Mouse (Mus musculus): ENCODE data around the gene Taar3. TPM values are rescaled to one million over a fixed set of nuclear protein-coding genes. Genes with fewer than 3 reads are reported as not detected.

Gene Taar3
- not detected in 2 replicates for polyA plus RNA-seq (2015; fragmentation: Nextera tagmentation; extraction: Ambion mirVana)

DNA sequence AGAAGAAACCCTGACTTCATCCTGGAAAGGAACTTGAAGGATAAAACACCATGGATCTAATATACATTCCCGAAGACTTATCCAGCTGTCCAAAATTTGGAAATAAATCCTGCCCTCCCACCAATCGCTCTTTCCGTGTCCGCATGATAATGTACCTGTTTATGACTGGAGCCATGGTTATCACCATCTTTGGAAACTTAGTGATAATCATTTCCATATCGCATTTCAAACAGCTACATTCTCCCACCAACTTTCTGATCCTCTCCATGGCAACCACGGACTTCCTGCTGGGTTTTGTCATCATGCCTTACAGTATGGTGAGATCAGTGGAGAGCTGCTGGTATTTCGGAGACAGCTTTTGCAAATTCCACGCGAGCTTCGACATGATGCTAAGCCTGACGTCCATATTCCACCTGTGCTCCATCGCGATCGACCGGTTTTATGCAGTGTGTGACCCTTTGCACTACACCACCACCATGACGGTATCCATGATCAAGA, at the start of gene Taar3:
Gene Taar3 (plus strand): TSS at position 51 of the 498 bp plus-strand sequence.
- Histone ChIP-seq H3K4me3 (replicated peaks; ENCODE audit: low read length) (no peak within 1 kb of the TSS), H3K27me3 (ENCODE audit: control insufficient read depth, insufficient read depth, low read length) (no peaks in the 10 kb centered on the region), H3K36me3 (ENCODE audit: control insufficient read depth, insufficient read depth, low read length) (no peaks in the 10 kb centered on the region), H3K4me2 (ENCODE audit: low read depth, low read length) (no peak within 1 kb of the TSS), H3K9ac (ENCODE audit: low read length) (no peak within 1 kb of the TSS), H3K4me1 (ENCODE audit: control insufficient read depth, insufficient read depth, low read length) (no peaks in the 10 kb centered on the region), H3K9me3 (replicated peaks; ENCODE audit: control insufficient read depth, low read length) (no peaks in the 10 kb centered on the region), H3K27ac (ENCODE audit: low read length) (no peak within 1 kb of the TSS)
- WGBS = 86% methylated on average over 16 of the region's 16 CpGs
- no peak for ATAC-seq (ENCODE audit: insufficient read depth, low FRiP score)

- no peak for ATAC-seq (ENCODE audit: insufficient read depth, low FRiP score)
- Histone ChIP-seq H3K27me3 (ENCODE audit: control insufficient read depth, insufficient read depth, low read length) (no peaks in the 10 kb centered on the region), H3K9ac (ENCODE audit: low read length) (no peak overlapping the region), H3K4me2 (ENCODE audit: low read depth, low read length) (no peak overlapping the region), H3K27ac (ENCODE audit: low read length) (no peak overlapping the region), H3K9me3 (replicated peaks; ENCODE audit: control insufficient read depth, low read length) (no peaks in the 10 kb centered on the region), H3K4me3 (replicated peaks; ENCODE audit: low read length) (no peak overlapping the region), H3K4me1 (ENCODE audit: control insufficient read depth, insufficient read depth, low read length) (no peaks in the 10 kb centered on the region), H3K36me3 (ENCODE audit: control insufficient read depth, insufficient read depth, low read length) (no peaks in the 10 kb centered on the region)
- WGBS = 90% methylated on average over 3 of the region's 3 CpGs
Observed at GRCm38 (mm10) chr10:23901119-23901518, 48.2 kb upstream of the Taar3 start.

DNA sequence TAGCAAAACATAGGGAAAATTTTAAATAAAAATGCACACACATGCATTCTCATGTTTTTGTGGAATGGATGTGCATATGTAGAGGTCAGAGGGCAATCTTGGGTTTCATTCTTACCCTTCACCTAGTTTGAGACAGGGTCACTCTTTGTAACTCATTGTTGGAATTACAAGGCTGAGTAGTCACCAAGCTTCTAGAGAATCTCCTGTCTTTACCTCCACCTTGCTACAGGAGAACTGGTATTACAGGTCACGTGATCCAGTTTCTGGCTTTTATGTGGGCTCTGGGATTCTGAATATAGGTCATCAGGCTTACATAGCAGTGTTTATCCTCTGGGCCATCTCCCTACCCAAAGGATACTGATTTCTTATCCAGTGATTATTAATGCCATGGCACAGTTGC, 43.7 kb upstream of the Taar3 start:
- Histone ChIP-seq H3K9me3 (replicated peaks; ENCODE audit: control insufficient read depth, low read length) (no peaks in the 10 kb centered on the region), H3K4me3 (replicated peaks; ENCODE audit: low read length) (no peak overlapping the region), H3K9ac (ENCODE audit: low read length) (no peak overlapping the region), H3K4me2 (ENCODE audit: low read depth, low read length) (no peak overlapping the region), H3K27ac (ENCODE audit: low read length) (no peak overlapping the region), H3K4me1 (ENCODE audit: control insufficient read depth, insufficient read depth, low read length) (no peaks in the 10 kb centered on the region), H3K36me3 (ENCODE audit: control insufficient read depth, insufficient read depth, low read length) (no peaks in the 10 kb centered on the region), H3K27me3 (ENCODE audit: control insufficient read depth, insufficient read depth, low read length) (no peaks in the 10 kb centered on the region)
- ATAC-seq (ENCODE audit: insufficient read depth, low FRiP score) = no peak
- WGBS = 77% methylated on average over 1 of the region's 1 CpGs

- no peak within 1 kb of the TSS for H3K4me3 ChIP-seq (replicated peaks; ENCODE audit: low read length)
- no peaks in the 10 kb centered on the region for H3K27me3 ChIP-seq (ENCODE audit: control insufficient read depth, insufficient read depth, low read length)
- H3K9ac ChIP-seq (ENCODE audit: low read length) = no peak within 1 kb of the TSS
- no peaks in the 10 kb centered on the region for H3K9me3 ChIP-seq (replicated peaks; ENCODE audit: control insufficient read depth, low read length)
- H3K27ac ChIP-seq (ENCODE audit: low read length) = no peak within 1 kb of the TSS
- no peaks in the 10 kb centered on the region for H3K36me3 ChIP-seq (ENCODE audit: control insufficient read depth, insufficient read depth, low read length)
- H3K4me2 ChIP-seq (ENCODE audit: low read depth, low read length) = no peak within 1 kb of the TSS
- 84% methylated on average over 4 of the region's 4 CpGs for WGBS
- no peaks in the 10 kb centered on the region for H3K4me1 ChIP-seq (ENCODE audit: control insufficient read depth, insufficient read depth, low read length)
- ATAC-seq (ENCODE audit: insufficient read depth, low FRiP score) = no peak
Observed at GRCm38 (mm10) chr10:23920056-23920455, 29.3 kb upstream of the Taar3 start, which contains the start of gene Taar1. Gene Taar1 (plus strand): TSS chr10:23920356.

GRCm38 (mm10) chr10:23922468-23922867, 26.9 kb upstream of the Taar3 start:
- Histone ChIP-seq H3K9ac (ENCODE audit: low read length) (no peak overlapping the region), H3K27me3 (ENCODE audit: control insufficient read depth, insufficient read depth, low read length) (no peaks in the 10 kb centered on the region), H3K4me3 (replicated peaks; ENCODE audit: low read length) (no peak overlapping the region), H3K4me1 (ENCODE audit: control insufficient read depth, insufficient read depth, low read length) (no peaks in the 10 kb centered on the region), H3K27ac (ENCODE audit: low read length) (no peak overlapping the region), H3K36me3 (ENCODE audit: control insufficient read depth, insufficient read depth, low read length) (no peaks in the 10 kb centered on the region), H3K9me3 (replicated peaks; ENCODE audit: control insufficient read depth, low read length) (no peaks in the 10 kb centered on the region), H3K4me2 (ENCODE audit: low read depth, low read length) (no peak overlapping the region)
- no peak for ATAC-seq (ENCODE audit: insufficient read depth, low FRiP score)
- 45% methylated on average over 3 of the region's 3 CpGs for WGBS

- H3K9me3 ChIP-seq (replicated peaks; ENCODE audit: control insufficient read depth, low read length) = no peaks in the 10 kb centered on the region
- H3K9ac ChIP-seq (ENCODE audit: low read length) = no peak overlapping the region
- H3K36me3 ChIP-seq (ENCODE audit: control insufficient read depth, insufficient read depth, low read length) = no peaks in the 10 kb centered on the region
- no peak overlapping the region for H3K27ac ChIP-seq (ENCODE audit: low read length)
- no peaks in the 10 kb centered on the region for H3K27me3 ChIP-seq (ENCODE audit: control insufficient read depth, insufficient read depth, low read length)
- no peak for ATAC-seq (ENCODE audit: insufficient read depth, low FRiP score)
- 87% methylated on average over 2 of the region's 2 CpGs for WGBS
- no peak overlapping the region for H3K4me3 ChIP-seq (replicated peaks; ENCODE audit: low read length)
- H3K4me1 ChIP-seq (ENCODE audit: control insufficient read depth, insufficient read depth, low read length) = no peaks in the 10 kb centered on the region
- no peak overlapping the region for H3K4me2 ChIP-seq (ENCODE audit: low read depth, low read length)
Observed at GRCm38 (mm10) chr10:23923941-23924340, 25.4 kb upstream of the Taar3 start.

DNA sequence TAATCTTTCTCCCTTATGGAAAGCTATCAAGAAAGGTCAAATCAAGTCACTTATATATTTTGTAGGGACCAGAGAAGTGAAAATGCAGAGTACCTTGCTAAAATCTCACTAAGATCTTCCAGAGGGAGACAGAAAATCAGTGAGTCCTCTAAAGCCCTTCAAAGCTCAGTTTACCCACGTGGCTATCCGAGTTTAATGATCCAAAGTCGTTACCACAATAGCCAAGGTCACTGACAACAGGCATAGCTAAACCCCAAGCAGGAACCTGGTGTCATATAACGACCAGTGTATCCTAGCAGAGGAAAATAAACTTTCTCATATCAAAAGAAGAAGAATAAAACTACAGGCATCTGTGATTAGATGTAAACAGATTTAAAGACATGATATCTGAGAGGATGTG, 11.7 kb upstream of the Taar3 start:
- Histone ChIP-seq H3K27me3 (ENCODE audit: control insufficient read depth, insufficient read depth, low read length) (no peaks in the 10 kb centered on the region), H3K9ac (ENCODE audit: low read length) (no peak overlapping the region), H3K4me1 (ENCODE audit: control insufficient read depth, insufficient read depth, low read length) (no peaks in the 10 kb centered on the region), H3K27ac (ENCODE audit: low read length) (no peak overlapping the region), H3K4me2 (ENCODE audit: low read depth, low read length) (no peak overlapping the region), H3K4me3 (replicated peaks; ENCODE audit: low read length) (no peak overlapping the region), H3K9me3 (replicated peaks; ENCODE audit: control insufficient read depth, low read length) (no peaks in the 10 kb centered on the region), H3K36me3 (ENCODE audit: control insufficient read depth, insufficient read depth, low read length) (no peaks in the 10 kb centered on the region)
- no peak for ATAC-seq (ENCODE audit: insufficient read depth, low FRiP score)
- WGBS = 43% methylated on average over 4 of the region's 4 CpGs

- H3K9me3 ChIP-seq (replicated peaks; ENCODE audit: control insufficient read depth, low read length) = no peaks in the 10 kb centered on the region
- H3K4me1 ChIP-seq (ENCODE audit: control insufficient read depth, insufficient read depth, low read length) = no peaks in the 10 kb centered on the region
- no peaks in the 10 kb centered on the region for H3K36me3 ChIP-seq (ENCODE audit: control insufficient read depth, insufficient read depth, low read length)
- H3K9ac ChIP-seq (ENCODE audit: low read length) = no peak within 1 kb of the TSS
- WGBS = 54% methylated on average over 6 of the region's 6 CpGs
- H3K4me2 ChIP-seq (ENCODE audit: low read depth, low read length) = no peak within 1 kb of the TSS
- no peak within 1 kb of the TSS for H3K4me3 ChIP-seq (replicated peaks; ENCODE audit: low read length)
- H3K27ac ChIP-seq (ENCODE audit: low read length) = no peak within 1 kb of the TSS
- H3K27me3 ChIP-seq (ENCODE audit: control insufficient read depth, insufficient read depth, low read length) = no peaks in the 10 kb centered on the region
- ATAC-seq (ENCODE audit: insufficient read depth, low FRiP score) = no peak
Observed at GRCm38 (mm10) chr10:23938312-23938711, 11.0 kb upstream of the Taar3 start, which contains the start of gene Taar2. Gene Taar2 (plus strand): TSS chr10:23938572.

DNA sequence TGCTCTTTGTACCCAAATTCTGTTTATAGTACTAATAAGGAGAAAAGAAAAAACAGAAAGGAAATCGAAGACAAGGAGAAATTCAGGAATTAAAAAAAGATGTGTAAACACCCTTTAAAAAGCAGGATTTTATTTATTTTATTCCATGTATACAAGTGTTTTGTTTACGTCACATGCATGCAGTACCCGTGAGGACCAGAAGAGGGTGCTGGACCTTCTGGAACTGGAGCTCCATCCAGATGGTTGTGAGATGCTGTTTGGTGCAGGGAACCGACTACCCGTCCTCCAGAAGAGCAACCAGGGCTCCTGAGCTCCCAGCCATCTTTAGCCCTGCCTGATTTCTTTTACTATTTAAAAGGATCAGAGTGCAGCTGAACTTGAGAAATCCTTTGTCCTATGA, 6.9 kb upstream of the Taar3 start:
- H3K27me3 ChIP-seq (ENCODE audit: control insufficient read depth, insufficient read depth, low read length) = no peaks in the 10 kb centered on the region
- no peaks in the 10 kb centered on the region for H3K4me1 ChIP-seq (ENCODE audit: control insufficient read depth, insufficient read depth, low read length)
- 75% methylated on average over 5 of the region's 5 CpGs for WGBS
- H3K9me3 ChIP-seq (replicated peaks; ENCODE audit: control insufficient read depth, low read length) = no peaks in the 10 kb centered on the region
- ATAC-seq (ENCODE audit: insufficient read depth, low FRiP score) = no peak
- H3K9ac ChIP-seq (ENCODE audit: low read length) = no peak overlapping the region
- H3K4me2 ChIP-seq (ENCODE audit: low read depth, low read length) = no peak overlapping the region
- no peak overlapping the region for H3K4me3 ChIP-seq (replicated peaks; ENCODE audit: low read length)
- H3K27ac ChIP-seq (ENCODE audit: low read length) = no peak overlapping the region
- no peaks in the 10 kb centered on the region for H3K36me3 ChIP-seq (ENCODE audit: control insufficient read depth, insufficient read depth, low read length)

- Histone ChIP-seq H3K36me3 (ENCODE audit: control insufficient read depth, insufficient read depth, low read length) (no peaks in the 10 kb centered on the region), H3K9ac (ENCODE audit: low read length) (no peak overlapping the region), H3K4me1 (ENCODE audit: control insufficient read depth, insufficient read depth, low read length) (no peaks in the 10 kb centered on the region), H3K27me3 (ENCODE audit: control insufficient read depth, insufficient read depth, low read length) (no peaks in the 10 kb centered on the region), H3K4me2 (ENCODE audit: low read depth, low read length) (no peak overlapping the region), H3K4me3 (replicated peaks; ENCODE audit: low read length) (no peak overlapping the region), H3K9me3 (replicated peaks; ENCODE audit: control insufficient read depth, low read length) (no peaks in the 10 kb centered on the region), H3K27ac (ENCODE audit: low read length) (no peak overlapping the region)
- no peak for ATAC-seq (ENCODE audit: insufficient read depth, low FRiP score)
- WGBS = 42% methylated on average over 7 of the region's 7 CpGs
Observed at GRCm38 (mm10) chr10:23948026-23948425, 1.3 kb upstream of the Taar3 start.

All from stomach, embryonic 16.5 days (tissue).